Mouse (Mus musculus) liver, embryonic 15.5 days (tissue): Measurements from ENCODE around the gene Letmd1. TPM values are rescaled to one million over a fixed set of nuclear protein-coding genes. Genes with fewer than 3 reads are reported as not detected.
A peak's percentile ranks its signal among the peaks of the same experiment; 100 is the strongest.

Experiments
- ATAC-seq: fragments of 200-750 bp; cut with Nextera tagmentation; 2 replicates; pipeline ENCODE4 v1.8.0; 2017; ENCODE audit warnings: moderate number of reproducible peaks, mild to moderate bottlenecking, moderate library complexity; ENCODE audit not compliant: insufficient read depth
- H3K27ac ChIP-seq: fragments of 300-500 bp; sonication (generic); replicated peaks from 2 replicates; pipeline ENCODE4 v1.5.1; 2015; ENCODE audit warnings: mild to moderate bottlenecking, inconsistent platforms
- H3K27me3 ChIP-seq: fragments of 300-500 bp; sonication (generic); 2 replicates; pipeline ENCODE4 v1.6.1; 2015; ENCODE audit warnings: mild to moderate bottlenecking, inconsistent platforms
- H3K36me3 ChIP-seq: fragments of 300-500 bp; sonication (generic); replicated peaks from 2 replicates; pipeline ENCODE4 v1.6.1; 2015; ENCODE audit warnings: moderate library complexity, mild to moderate bottlenecking, inconsistent platforms
- H3K4me1 ChIP-seq: fragments of 300-500 bp; sonication (generic); replicated peaks from 2 replicates; pipeline ENCODE4 v1.6.1; 2015; ENCODE audit warnings: inconsistent platforms
- H3K4me2 ChIP-seq: fragments of 300-500 bp; sonication (generic); 2 replicates; pipeline ENCODE4 v1.6.1; 2015; ENCODE audit warnings: moderate library complexity, mild to moderate bottlenecking, inconsistent platforms
- H3K4me3 ChIP-seq: fragments of 300-500 bp; sonication (generic); replicated peaks from 2 replicates; pipeline ENCODE4 v1.5.1; 2015; ENCODE audit warnings: mild to moderate bottlenecking, inconsistent platforms
- H3K9ac ChIP-seq: fragments of 300-500 bp; sonication (generic); 2 replicates; pipeline ENCODE4 v1.6.1; 2015; ENCODE audit warnings: moderate library complexity, mild to moderate bottlenecking, inconsistent platforms
- H3K9me3 ChIP-seq: fragments of 300-500 bp; sonication (generic); replicated peaks from 2 replicates; pipeline ENCODE4 v1.6.1; 2016; ENCODE audit warnings: inconsistent platforms
- WGBS: fragments of 180-500 bp; shearing (Covaris S2); methylation state at CpG from one replicate; pipeline ENCODE4 v1.1.7; 2015; ENCODE audit warnings: mixed read lengths; ENCODE audit not compliant: insufficient replicate concordance; 5-methylcytosine and 5-hydroxymethylcytosine counted together
- polyA plus RNA-seq: library from polyadenylated mRNA; unstranded; fragments of >200 nt; fragmentation: Nextera tagmentation; extraction: Ambion mirVana; gene quantifications from 2 replicates; pipeline ENCODE4 v1.2.1, GENCODE M21; 2015

The Letmd1 gene
- polyA plus RNA-seq, 1 experiment from 2014 or later = 11.9 TPM

DNA sequence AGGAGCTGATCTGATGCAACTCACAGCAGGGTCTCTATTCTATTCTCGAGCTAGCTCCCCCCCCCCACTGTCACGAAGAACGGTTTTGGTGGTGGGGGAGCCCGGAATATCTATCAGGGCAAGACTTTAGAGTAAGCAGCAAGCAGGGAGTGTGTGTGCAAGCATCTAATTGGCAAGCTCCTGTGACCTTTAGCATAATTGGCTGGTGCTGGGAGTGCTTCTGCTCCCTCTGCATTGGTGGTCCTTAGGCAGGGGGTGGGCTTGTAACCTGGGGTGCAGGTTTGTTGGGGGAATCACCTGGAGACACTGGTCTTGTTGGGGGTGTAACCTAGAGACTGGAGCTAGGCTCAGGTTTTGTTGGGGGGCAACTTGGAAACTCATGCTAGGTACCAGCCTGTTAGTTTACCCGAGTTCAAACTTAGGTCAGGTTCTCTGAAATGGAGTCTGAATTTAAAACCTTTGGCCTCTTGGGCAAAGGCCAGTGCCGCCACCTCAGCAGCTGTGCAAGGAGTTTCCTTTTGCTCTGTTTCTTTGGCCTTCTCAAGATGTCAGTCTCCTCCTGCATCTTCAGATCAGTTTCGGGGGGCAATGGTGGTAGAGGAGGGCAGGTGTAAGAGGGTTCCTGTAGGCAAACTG lies 12.3 kb upstream of the Letmd1 start:
- H3K36me3 ChIP-seq = no peaks in the 10 kb centered on the region
- no peak overlapping the region for H3K9ac ChIP-seq
- peaks cover 25% of the 10 kb centered on the region for H3K4me1 ChIP-seq
- no peak overlapping the region for H3K4me3 ChIP-seq
- no peak for ATAC-seq
- H3K27me3 ChIP-seq = peaks cover 9% of the 10 kb centered on the region; the same call in 1 of the 2 replicates
- no peak overlapping the region for H3K4me2 ChIP-seq
- WGBS = 63% methylated on average over 7 of the region's 7 CpGs
- H3K9me3 ChIP-seq = no peaks in the 10 kb centered on the region
- no peak overlapping the region for H3K27ac ChIP-seq

DNA sequence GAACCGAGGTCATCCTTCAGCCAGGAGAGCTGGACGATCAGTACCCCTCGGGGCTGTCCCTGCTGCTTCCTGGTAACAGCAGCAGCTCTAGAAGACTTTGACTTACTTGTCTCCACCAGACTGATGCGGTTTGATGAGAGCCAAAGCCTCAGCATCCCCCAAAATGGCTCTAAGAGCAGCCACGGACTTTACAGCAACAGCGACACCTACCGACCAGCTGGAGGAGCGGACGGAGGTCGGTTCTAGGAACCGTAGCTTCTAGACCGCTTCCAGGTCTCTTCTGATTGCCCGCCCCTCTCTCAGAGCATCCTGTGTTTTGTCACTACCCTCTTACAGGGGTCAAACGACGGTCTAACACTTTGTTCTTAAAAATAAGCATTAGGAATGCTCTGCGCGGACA lies 11.5 kb upstream of the Letmd1 start:
- WGBS = 4% methylated on average over 17 of the region's 17 CpGs
- Histone ChIP-seq H3K4me3 (no peak overlapping the region), H3K9me3 (no peaks in the 10 kb centered on the region), H3K4me2 (peak overlapping the region; percentile 54), H3K27me3 (peaks cover 9% of the 10 kb centered on the region; the same call in 1 of the 2 replicates), H3K36me3 (no peaks in the 10 kb centered on the region), H3K27ac (no peak overlapping the region), H3K4me1 (peaks cover 28% of the 10 kb centered on the region), H3K9ac (peak overlapping the region; percentile 25; the same call in 1 of the 2 replicates)
- ATAC-seq = peak; percentile 49

DNA sequence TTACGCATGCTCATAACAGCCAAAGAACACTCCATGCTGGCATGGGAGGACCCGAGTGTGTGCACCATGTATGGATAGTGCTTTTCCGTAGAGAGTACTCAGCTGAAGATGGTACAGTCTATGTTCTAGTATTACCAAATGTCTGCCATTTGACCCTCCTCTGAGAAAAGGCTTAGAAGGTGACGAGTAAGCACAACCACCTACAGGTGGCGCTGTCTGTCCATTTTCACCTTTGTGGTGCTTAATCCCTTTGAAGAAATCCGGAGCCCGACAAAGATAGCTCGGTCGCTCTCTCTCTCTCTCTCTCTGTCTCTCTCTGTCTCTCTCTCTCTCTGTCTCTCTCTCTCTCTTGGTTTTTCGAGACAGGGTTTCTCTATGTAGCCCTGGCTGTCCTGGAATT lies 10.8 kb upstream of the Letmd1 start:
- no peaks in the 10 kb centered on the region for H3K9me3 ChIP-seq
- no peak overlapping the region for H3K9ac ChIP-seq
- peaks cover 28% of the 10 kb centered on the region for H3K4me1 ChIP-seq
- no peak overlapping the region for H3K27ac ChIP-seq
- 34% methylated on average over 10 of the region's 10 CpGs for WGBS
- peaks cover 9% of the 10 kb centered on the region; the same call in 1 of the 2 replicates for H3K27me3 ChIP-seq
- H3K36me3 ChIP-seq = no peaks in the 10 kb centered on the region
- no peak for ATAC-seq
- no peak overlapping the region for H3K4me3 ChIP-seq
- no peak overlapping the region for H3K4me2 ChIP-seq

DNA sequence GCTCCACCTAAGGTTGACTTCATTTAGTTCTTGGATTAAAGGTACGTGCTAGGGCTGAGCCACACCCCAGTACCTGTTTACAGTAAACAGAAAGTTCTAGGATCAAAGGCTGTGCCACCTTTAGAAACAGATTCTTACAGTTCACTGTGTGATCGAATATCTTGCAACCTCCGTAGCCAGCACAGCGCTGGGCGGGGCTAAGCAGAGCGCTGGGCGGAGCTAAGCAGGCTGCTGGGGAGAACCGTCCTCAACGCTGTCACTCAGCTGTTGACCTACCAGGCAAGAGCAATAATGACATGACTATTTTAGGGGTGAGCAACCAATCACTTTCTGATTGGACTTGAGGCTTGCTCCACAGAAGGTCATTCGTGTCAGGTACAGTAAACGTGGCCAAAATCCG lies 7.9 kb upstream of the Letmd1 start:
- Histone ChIP-seq H3K4me3 (peak overlapping the region; percentile 12), H3K4me1 (peaks cover 28% of the 10 kb centered on the region), H3K9me3 (no peaks in the 10 kb centered on the region), H3K4me2 (peak overlapping the region; percentile 61), H3K27ac (no peak overlapping the region), H3K9ac (peak overlapping the region; percentile 30; the same call in 1 of the 2 replicates), H3K36me3 (no peaks in the 10 kb centered on the region), H3K27me3 (peaks cover 9% of the 10 kb centered on the region; the same call in 1 of the 2 replicates)
- WGBS = 7% methylated on average over 12 of the region's 12 CpGs
- ATAC-seq = peak; percentile 61

DNA sequence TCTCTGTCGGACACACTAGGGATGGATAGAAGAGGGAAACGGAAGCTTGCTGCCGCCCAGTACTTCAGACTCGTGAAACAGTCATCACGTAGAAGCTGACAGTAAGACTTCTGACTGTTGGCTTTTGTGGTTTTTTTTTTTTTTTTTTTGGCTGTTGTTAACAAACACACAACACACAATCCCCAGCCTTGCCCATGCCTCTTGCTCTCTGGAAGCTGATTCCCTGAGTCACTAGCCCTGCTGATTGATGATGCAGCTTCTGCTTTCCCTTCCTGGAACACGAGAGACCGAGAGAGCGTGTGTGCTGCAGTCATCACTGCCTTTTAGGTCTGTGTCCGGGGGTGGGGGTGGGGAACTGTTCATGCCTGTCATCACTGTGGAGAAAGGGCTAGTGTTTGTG lies 7.2 kb upstream of the Letmd1 start:
- H3K27ac ChIP-seq = no peak overlapping the region
- WGBS = 53% methylated on average over 9 of the region's 9 CpGs
- no peak for ATAC-seq
- peak overlapping the region; percentile 61; the same call in 1 of the 2 replicates for H3K4me2 ChIP-seq
- peaks cover 9% of the 10 kb centered on the region; the same call in 1 of the 2 replicates for H3K27me3 ChIP-seq
- no peaks in the 10 kb centered on the region for H3K9me3 ChIP-seq
- H3K36me3 ChIP-seq = no peaks in the 10 kb centered on the region
- peaks cover 28% of the 10 kb centered on the region for H3K4me1 ChIP-seq
- no peak overlapping the region for H3K9ac ChIP-seq
- H3K4me3 ChIP-seq = no peak overlapping the region

DNA sequence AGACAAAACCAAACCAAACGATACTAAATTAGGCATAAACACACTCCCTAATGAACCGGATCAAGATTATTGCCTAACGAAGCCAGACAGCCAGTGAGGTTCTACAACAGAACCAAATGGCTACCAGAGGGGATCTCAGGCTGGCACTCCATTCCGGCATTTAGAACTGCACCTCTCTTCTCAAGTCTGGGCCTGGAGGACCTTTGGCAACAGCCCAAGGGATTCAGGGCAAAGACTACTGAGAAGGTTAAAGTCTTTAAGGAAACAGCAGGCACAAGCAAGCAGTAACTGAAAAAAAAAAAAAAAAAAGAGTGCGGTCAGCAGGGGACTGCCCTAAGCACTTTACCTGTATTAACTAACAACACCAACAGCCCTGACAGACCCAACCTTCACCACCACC lies 6.7 kb upstream of the Letmd1 start:
- H3K4me1 ChIP-seq = peaks cover 27% of the 10 kb centered on the region
- WGBS = 65% methylated on average over 5 of the region's 5 CpGs
- ATAC-seq = no peak
- no peaks in the 10 kb centered on the region for H3K36me3 ChIP-seq
- peaks cover 9% of the 10 kb centered on the region; the same call in 1 of the 2 replicates for H3K27me3 ChIP-seq
- H3K4me2 ChIP-seq = no peak overlapping the region
- H3K4me3 ChIP-seq = no peak overlapping the region
- no peak overlapping the region for H3K27ac ChIP-seq
- no peaks in the 10 kb centered on the region for H3K9me3 ChIP-seq
- no peak overlapping the region for H3K9ac ChIP-seq

DNA sequence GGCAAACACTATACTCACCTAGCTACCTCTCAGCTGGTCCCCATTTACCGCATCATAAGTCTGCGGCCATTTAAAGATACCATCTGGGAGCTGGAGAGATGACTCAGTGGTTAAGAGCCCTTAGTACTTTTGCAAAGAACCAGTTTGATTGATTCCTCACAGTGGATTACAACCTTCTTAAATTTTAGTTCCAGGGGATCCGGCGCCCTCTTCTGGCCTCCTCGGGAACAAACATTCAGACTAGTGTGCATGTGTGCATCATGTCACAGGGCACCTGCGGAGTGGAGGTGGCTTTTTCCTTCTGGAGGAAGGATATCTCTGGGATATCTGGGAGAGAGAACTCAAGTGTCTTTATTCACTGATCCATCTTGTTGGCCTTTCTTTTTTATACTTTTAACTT lies 5.1 kb upstream of the Letmd1 start:
- H3K4me1 ChIP-seq = peaks cover 30% of the 10 kb centered on the region
- ATAC-seq = no peak
- H3K36me3 ChIP-seq = no peaks in the 10 kb centered on the region

DNA sequence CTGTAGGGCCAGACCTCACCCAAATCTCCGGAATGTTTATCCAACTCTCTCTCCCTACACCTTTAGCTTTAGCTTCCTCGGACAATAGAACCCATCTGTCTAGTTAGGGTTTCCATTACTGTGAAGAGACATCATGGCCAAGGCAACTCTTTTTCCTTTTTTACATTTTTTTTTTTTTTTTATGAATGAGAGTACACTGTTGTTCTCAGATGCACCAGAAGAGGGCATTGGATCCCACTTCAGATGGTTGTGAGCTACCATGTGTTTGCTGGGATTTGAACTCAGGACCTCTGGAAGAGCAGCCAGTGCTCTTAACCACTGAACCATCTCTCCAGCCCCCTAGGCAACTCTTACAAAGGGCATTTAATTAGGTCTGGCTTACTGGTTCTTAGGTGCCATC lies 3.4 kb upstream of the Letmd1 start:
- no peak overlapping the region for H3K4me3 ChIP-seq
- H3K4me2 ChIP-seq = no peak overlapping the region
- no peak for ATAC-seq
- no peak overlapping the region for H3K27ac ChIP-seq
- 54% methylated on average over 2 of the region's 2 CpGs for WGBS
- no peaks in the 10 kb centered on the region for H3K27me3 ChIP-seq
- H3K9ac ChIP-seq = no peak overlapping the region
- peaks cover 42% of the 10 kb centered on the region for H3K4me1 ChIP-seq
- H3K36me3 ChIP-seq = no peaks in the 10 kb centered on the region
- no peaks in the 10 kb centered on the region for H3K9me3 ChIP-seq

More for the DNA sequence above, 5.1 kb upstream of the Letmd1 start:
- no peak overlapping the region for H3K4me3 ChIP-seq
- no peak overlapping the region for H3K27ac ChIP-seq
- WGBS = 15% methylated on average over 6 of the region's 6 CpGs
- no peak overlapping the region for H3K9ac ChIP-seq
- H3K4me2 ChIP-seq = no peak overlapping the region
- 0 out of 2 replicates have a peak, but pooled peaks cover 3% of the 10 kb centered on the region for H3K27me3 ChIP-seq
- no peaks in the 10 kb centered on the region for H3K9me3 ChIP-seq

DNA sequence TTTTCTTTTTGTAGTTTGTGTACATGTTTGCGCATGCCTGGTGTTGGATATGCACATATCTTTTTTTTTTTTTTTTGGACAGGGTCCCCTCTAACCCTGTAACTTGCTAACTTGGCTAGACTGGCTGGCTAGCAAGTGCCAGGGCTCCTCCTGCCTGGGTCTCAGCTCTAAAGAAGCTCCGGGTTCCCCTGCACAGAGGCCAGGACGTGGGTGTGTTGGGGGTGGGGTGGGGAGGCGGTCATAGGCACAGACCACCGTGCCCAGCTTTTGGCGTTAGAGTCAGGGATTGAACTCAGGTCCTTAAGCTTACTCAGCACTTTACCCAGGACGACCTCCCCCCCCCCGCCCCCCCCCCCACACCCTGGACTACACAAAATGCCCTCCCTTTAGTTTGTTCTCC lies 1.1 kb upstream of the Letmd1 start:
- no peak overlapping the region for H3K27ac ChIP-seq
- peaks cover 29% of the 10 kb centered on the region for H3K4me1 ChIP-seq
- peak overlapping the region; percentile 91; the same call in 1 of the 2 replicates for H3K4me3 ChIP-seq
- WGBS = 21% methylated on average over 8 of the region's 8 CpGs
- H3K36me3 ChIP-seq = 0 out of 2 replicates have a peak, but pooled peaks cover 8% of the 10 kb centered on the region
- H3K27me3 ChIP-seq = no peaks in the 10 kb centered on the region
- H3K9me3 ChIP-seq = no peaks in the 10 kb centered on the region
- peak overlapping the region; percentile 95 for H3K4me2 ChIP-seq
- H3K9ac ChIP-seq = no peak overlapping the region; the same call in 1 of the 2 replicates
- no peak for ATAC-seq

DNA sequence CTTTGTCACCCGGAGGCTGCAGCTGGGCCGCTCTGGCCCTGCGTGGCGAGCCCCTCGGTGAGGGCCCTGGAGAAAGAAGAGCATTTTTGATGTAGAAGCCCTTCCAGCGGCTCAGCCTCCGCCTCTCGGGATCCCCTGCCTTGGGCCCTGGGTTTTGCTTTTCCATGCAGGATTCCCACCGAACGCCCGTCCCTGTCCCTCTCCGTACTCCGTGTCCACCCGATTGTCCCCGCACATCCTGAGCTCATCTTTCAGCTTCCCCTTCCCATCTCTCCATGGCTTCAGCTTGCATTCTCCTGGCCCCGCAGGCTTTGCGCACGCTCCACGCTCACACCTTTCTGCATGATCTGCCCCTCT lies 344 bp downstream of the Letmd1 start:
- no peaks in the 10 kb centered on the region for H3K27me3 ChIP-seq
- H3K27ac ChIP-seq = peak overlapping the region; percentile 86
- WGBS = under 1% methylated on average over 19 of the region's 19 CpGs
- ATAC-seq = peak; percentile 6; the same call in 1 of the 2 replicates
- peak overlapping the region; percentile 95 for H3K4me2 ChIP-seq
- peak overlapping the region; percentile 83 for H3K9ac ChIP-seq
- H3K4me1 ChIP-seq = peaks cover 29% of the 10 kb centered on the region
- 0 out of 2 replicates have a peak, but pooled peaks cover 8% of the 10 kb centered on the region for H3K36me3 ChIP-seq
- H3K4me3 ChIP-seq = peak overlapping the region; percentile 91
- no peaks in the 10 kb centered on the region for H3K9me3 ChIP-seq

DNA sequence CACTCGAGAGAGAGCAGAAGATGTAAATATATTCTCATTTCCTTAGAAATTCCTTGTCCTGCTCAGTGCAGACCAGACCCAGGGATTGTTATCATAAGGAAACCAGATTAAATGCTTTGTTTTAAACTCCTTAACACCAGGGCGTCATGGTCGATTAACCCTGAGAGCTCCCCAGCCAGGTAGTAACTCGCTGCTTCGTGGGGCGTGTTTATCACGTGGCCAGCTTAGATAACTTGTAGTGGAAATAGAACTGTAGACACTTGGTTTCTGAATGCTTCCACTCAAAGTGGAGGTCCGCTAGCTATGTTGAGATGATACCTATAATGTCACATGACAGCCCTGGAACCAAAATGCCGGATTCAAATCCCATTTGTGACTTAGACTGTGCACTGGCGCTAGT lies 1.2 kb downstream of the Letmd1 start:
- Histone ChIP-seq H3K9me3 (no peaks in the 10 kb centered on the region), H3K36me3 (peaks cover 14% of the 10 kb centered on the region), H3K4me1 (peaks cover 35% of the 10 kb centered on the region), H3K27me3 (no peaks in the 10 kb centered on the region), H3K27ac (no peak overlapping the region), H3K4me2 (peak overlapping the region; percentile 95), H3K9ac (no peak overlapping the region), H3K4me3 (peak overlapping the region; percentile 91)
- 44% methylated on average over 10 of the region's 10 CpGs for WGBS
- no peak for ATAC-seq
